ENCODE assay signal across 8 mouse cellular contexts in the genomic region with DNA sequence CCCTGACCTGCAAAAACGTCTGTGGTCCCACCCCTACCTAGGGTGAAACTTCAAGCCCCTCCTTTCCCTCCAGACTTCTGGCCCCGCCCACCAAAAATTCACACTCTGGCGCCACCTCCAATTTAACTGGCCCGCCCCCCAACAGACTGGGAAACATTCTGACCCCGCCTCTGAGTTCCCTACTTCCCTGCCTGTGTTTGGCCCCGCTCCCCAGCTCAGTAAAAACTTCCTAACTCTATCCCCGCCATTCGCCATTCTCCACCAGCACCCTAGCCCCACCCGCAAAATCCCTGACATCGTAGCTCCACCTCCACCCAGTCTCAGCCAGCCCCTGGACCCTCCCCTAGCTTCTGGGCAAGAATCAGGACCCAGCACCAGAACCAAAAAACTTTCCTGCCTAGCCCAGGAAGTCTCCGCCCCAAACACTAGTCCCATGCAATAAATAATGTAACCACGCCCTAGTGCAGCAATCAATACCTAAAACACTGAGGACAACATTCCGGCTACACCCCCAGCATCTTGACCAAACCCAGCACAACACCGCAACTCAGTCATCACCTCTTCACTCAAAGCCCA. TPM values are rescaled to one million over a fixed set of nuclear protein-coding genes. Genes with fewer than 3 reads are reported as not detected.
DNase-seq lines count a peak whose midpoint lies in the region; ATAC-seq and TF ChIP-seq lines count a peak whose summit lies in the region.

No protein-coding gene starts in this region.

- under 1% methylated on average over 14 of the region's 14 CpGs for WGBS in bone marrow, adult 2 months
- 3% methylated on average over 14 of the region's 14 CpGs for WGBS in heart, embryonic 11.5 days (ENCODE audit: insufficient replicate concordance)
- 1% methylated on average over 14 of the region's 14 CpGs for WGBS in kidney, embryonic 14.5 days
- WGBS in liver, postnatal 0 days (ENCODE audit: insufficient replicate concordance), result 2% methylated on average over 14 of the region's 14 CpGs
- 6% methylated on average over 14 of the region's 14 CpGs for WGBS in neural tube, embryonic 13.5 days

- H3K4me3 ChIP-seq in bone marrow, adult 2 months (replicated peaks; ENCODE audit: control insufficient read depth, low read depth, low read length), result peak overlapping the region; percentile 64
- peak overlapping the region; percentile 57 for H3K4me3 ChIP-seq in embryonic fibroblast, embryonic 13.5 days (ENCODE audit: insufficient read depth, low read length)
- peak overlapping the region; percentile 73 for H3K4me3 ChIP-seq in heart, embryonic 11.5 days (ENCODE audit: low read depth, low read length)
- peak overlapping the region; percentile 63 for H3K4me3 ChIP-seq in kidney, embryonic 14.5 days (ENCODE audit: low read length)
- H3K4me3 ChIP-seq in liver, postnatal 0 days (ENCODE audit: low read depth, low read length), result peak overlapping the region; percentile 70
- peak overlapping the region; percentile 58 for H3K4me3 ChIP-seq in neural tube, embryonic 13.5 days

- peak; percentile 79 for DNase-seq in liver, postnatal 0 days
- peak; percentile 38 to 60 for DNase-seq in thymus, adult 18-20 months

- H3K4me2 ChIP-seq in heart, embryonic 11.5 days, result peak overlapping the region; percentile 77
- peak overlapping the region; percentile 45 for H3K4me2 ChIP-seq in kidney, embryonic 14.5 days (replicated peaks; ENCODE audit: low read depth, low read length)
- peak overlapping the region; percentile 90 for H3K4me2 ChIP-seq in liver, postnatal 0 days (ENCODE audit: low read depth, low read length)
- peak overlapping the region; percentile 55 for H3K4me2 ChIP-seq in neural tube, embryonic 13.5 days

- H3K27me3 ChIP-seq in heart, embryonic 11.5 days (ENCODE audit: control insufficient read depth, insufficient read depth, low read length), result no peaks in the 10 kb centered on the region
- no peaks in the 10 kb centered on the region for H3K27me3 ChIP-seq in kidney, embryonic 14.5 days (ENCODE audit: control insufficient read depth, insufficient read depth, low read length)
- no peaks in the 10 kb centered on the region for H3K27me3 ChIP-seq in liver, postnatal 0 days (ENCODE audit: insufficient read depth, low read length)
- no peaks in the 10 kb centered on the region for H3K27me3 ChIP-seq in neural tube, embryonic 13.5 days

- no peaks in the 10 kb centered on the region for H3K4me1 ChIP-seq in bone marrow, adult 2 months (ENCODE audit: control insufficient read depth, insufficient read depth, low read length)
- H3K4me1 ChIP-seq in embryonic fibroblast, embryonic 13.5 days (ENCODE audit: control insufficient read depth, insufficient read depth, low read length), result no peaks in the 10 kb centered on the region
- H3K4me1 ChIP-seq in heart, embryonic 11.5 days (ENCODE audit: control insufficient read depth, insufficient read depth, low read length), result no peaks in the 10 kb centered on the region
- H3K4me1 ChIP-seq in kidney, embryonic 14.5 days (ENCODE audit: control insufficient read depth, insufficient read depth, low read length), result peaks cover 6% of the 10 kb centered on the region
- peaks cover 11% of the 10 kb centered on the region for H3K4me1 ChIP-seq in liver, postnatal 0 days (ENCODE audit: insufficient read depth)
- H3K4me1 ChIP-seq in neural tube, embryonic 13.5 days (replicated peaks), result peaks cover 14% of the 10 kb centered on the region

- peak overlapping the region; percentile 52 for H3K27ac ChIP-seq in bone marrow, adult 2 months (ENCODE audit: control insufficient read depth, insufficient read depth, low read depth, low read length, poor library complexity)
- peak overlapping the region; percentile 59 for H3K27ac ChIP-seq in embryonic fibroblast, embryonic 13.5 days (ENCODE audit: insufficient read depth, low read length)
- H3K27ac ChIP-seq in heart, embryonic 11.5 days (ENCODE audit: low read depth, low read length), result peak overlapping the region; percentile 97
- peak overlapping the region; percentile 52; the same call in 1 of the 2 replicates for H3K27ac ChIP-seq in kidney, embryonic 14.5 days (ENCODE audit: low read depth, low read length)
- peak overlapping the region; percentile 87 for H3K27ac ChIP-seq in liver, postnatal 0 days (ENCODE audit: low read depth)
- H3K27ac ChIP-seq in neural tube, embryonic 13.5 days (replicated peaks), result peak overlapping the region; percentile 38

- H3K9me3 ChIP-seq in heart, embryonic 11.5 days (replicated peaks; ENCODE audit: control insufficient read depth, low read length), result no peaks in the 10 kb centered on the region
- no peaks in the 10 kb centered on the region for H3K9me3 ChIP-seq in kidney, embryonic 14.5 days (ENCODE audit: control insufficient read depth, low read length)
- H3K9me3 ChIP-seq in liver, postnatal 0 days (ENCODE audit: low read length), result no peaks in the 10 kb centered on the region
- H3K9me3 ChIP-seq in neural tube, embryonic 13.5 days, result no peaks in the 10 kb centered on the region

- no peak for TF ChIP-seq EP300 in liver, postnatal 0 days (IDR thresholded peaks at IDR 0.05; ENCODE audit: low read depth)

- peaks cover 14% of the 10 kb centered on the region for H3K36me3 ChIP-seq in heart, embryonic 11.5 days (ENCODE audit: control insufficient read depth, insufficient read depth, low read length)
- peaks cover 37% of the 10 kb centered on the region for H3K36me3 ChIP-seq in kidney, embryonic 14.5 days (ENCODE audit: control insufficient read depth, insufficient read depth, low read length)
- H3K36me3 ChIP-seq in liver, postnatal 0 days (replicated peaks; ENCODE audit: insufficient read depth, low read length), result peaks cover 38% of the 10 kb centered on the region
- H3K36me3 ChIP-seq in neural tube, embryonic 13.5 days, result peaks cover 36% of the 10 kb centered on the region

- peak; percentile 25 for ATAC-seq in CD4-positive, CD25-positive, alpha-beta regulatory T cell, adult 4 months
- ATAC-seq in heart, embryonic 11.5 days (replicated peaks; ENCODE audit: insufficient number of reproducible peaks, low FRiP score, low TSS enrichment), result peak; percentile 39
- ATAC-seq in kidney, embryonic 14.5 days (ENCODE audit: low FRiP score, low TSS enrichment), result peak; percentile 69
- ATAC-seq in liver, postnatal 0 days, result peak; percentile 28
- ATAC-seq in neural tube, embryonic 13.5 days (ENCODE audit: low read depth), result peak; percentile 51

- no peak for TF ChIP-seq CTCF in bone marrow, adult 2 months (IDR thresholded peaks at IDR 0.05; ENCODE audit: control insufficient read depth, insufficient read depth, low read length)
- no peak for TF ChIP-seq CTCF in embryonic fibroblast, embryonic 13.5 days (IDR thresholded peaks at IDR 0.05; ENCODE audit: borderline replicate concordance, insufficient read depth, low read length)
- no peak for TF ChIP-seq CTCF in liver, postnatal 0 days (IDR thresholded peaks at IDR 0.05; ENCODE audit: low read depth)

- no peak for TF ChIP-seq POLR2A in bone marrow, adult 2 months (IDR thresholded peaks at IDR 0.05; ENCODE audit: borderline replicate concordance, control insufficient read depth, low read depth, low read length)
- TF ChIP-seq POLR2A in embryonic fibroblast, embryonic 13.5 days (IDR thresholded peaks at IDR 0.05; ENCODE audit: low read depth, low read length), result no peak; the same call in 1 of the 2 replicates

- peak overlapping the region; percentile 56; the same call in 1 of the 2 replicates for H3K9ac ChIP-seq in heart, embryonic 11.5 days (ENCODE audit: low read depth, low read length)
- no peak overlapping the region; the same call in 1 of the 2 replicates for H3K9ac ChIP-seq in kidney, embryonic 14.5 days (ENCODE audit: low read depth, low read length)
- H3K9ac ChIP-seq in liver, postnatal 0 days (replicated peaks), result peak overlapping the region; percentile 52
- peak overlapping the region; percentile 45; the same call in 1 of the 2 replicates for H3K9ac ChIP-seq in neural tube, embryonic 13.5 days

RNA-seq across cellular contexts. Expression of a gene that starts 1.1 kb away (rescaled TPM):
- 10 to 100 TPM in 1 of 2 experiments, 1 to 10 TPM in 1; 7.6 to 13.1 TPM for polyA plus RNA-seq in CD4-positive, CD25-positive, alpha-beta regulatory T cell, adult 4 months (2017; shearing (Covaris generic))
- polyA plus RNA-seq in bone marrow, adult 2 months (2011; ENCODE audit: insufficient read depth, insufficient read length, low replicate concordance, missing spikeins), result 108 and 194 TPM in 2 replicates
- 66.0 and 70.9 TPM in 2 replicates for polyA plus RNA-seq in embryonic fibroblast, embryonic 13.5 days (2011; ENCODE audit: insufficient read length, low read depth, missing spikeins)
- polyA plus RNA-seq in heart, embryonic 11.5 days (2014; fragmentation: Nextera tagmentation; extraction: Ambion mirVana), result 11.3 and 16.4 TPM in 2 replicates
- 24.6 and 28.3 TPM in 2 replicates for polyA plus RNA-seq in kidney, embryonic 14.5 days (2014; fragmentation: Nextera tagmentation; extraction: Ambion mirVana)
- polyA plus RNA-seq in liver, postnatal 0 days (2015; fragmentation: Nextera tagmentation; extraction: Ambion mirVana), result 5.7 and 8.8 TPM in 2 replicates
- 31.2 and 35.4 TPM in 2 replicates for polyA plus RNA-seq in neural tube, embryonic 13.5 days (2015; fragmentation: Nextera tagmentation; extraction: Ambion mirVana)

RNA-seq across cellular contexts. Expression of a gene that starts 12.1 kb away (rescaled TPM):
- 1 to 10 TPM; 1.0 to 2.3 TPM for polyA plus RNA-seq in CD4-positive, CD25-positive, alpha-beta regulatory T cell, adult 4 months (2017; shearing (Covaris generic))
- polyA plus RNA-seq in bone marrow, adult 2 months (2011; ENCODE audit: insufficient read depth, insufficient read length, low replicate concordance, missing spikeins), result 19.8 and 23.6 TPM in 2 replicates
- 11.1 and 11.6 TPM in 2 replicates for polyA plus RNA-seq in embryonic fibroblast, embryonic 13.5 days (2011; ENCODE audit: insufficient read length, low read depth, missing spikeins)
- 6.6 and 6.7 TPM in 2 replicates for polyA plus RNA-seq in heart, embryonic 11.5 days (2014; fragmentation: Nextera tagmentation; extraction: Ambion mirVana)
- polyA plus RNA-seq in kidney, embryonic 14.5 days (2014; fragmentation: Nextera tagmentation; extraction: Ambion mirVana), result 19.3 and 19.8 TPM in 2 replicates
- 7.5 and 8.4 TPM in 2 replicates for polyA plus RNA-seq in liver, postnatal 0 days (2015; fragmentation: Nextera tagmentation; extraction: Ambion mirVana)
- polyA plus RNA-seq in neural tube, embryonic 13.5 days (2015; fragmentation: Nextera tagmentation; extraction: Ambion mirVana), result 30.0 and 39.3 TPM in 2 replicates

RNA-seq across cellular contexts. Expression of a gene that starts 22.7 kb away (rescaled TPM):
- 1 to 10 TPM in 1 of 2 experiments, not detected in 1; 1.2 TPM for polyA plus RNA-seq in CD4-positive, CD25-positive, alpha-beta regulatory T cell, adult 4 months (2017; shearing (Covaris generic))
- polyA plus RNA-seq in bone marrow, adult 2 months (2011; ENCODE audit: insufficient read depth, insufficient read length, low replicate concordance, missing spikeins), result 4.4 and 9.2 TPM in 2 replicates
- polyA plus RNA-seq in embryonic fibroblast, embryonic 13.5 days (2011; ENCODE audit: insufficient read length, low read depth, missing spikeins), result 15.8 and 19.9 TPM in 2 replicates
- polyA plus RNA-seq in heart, embryonic 11.5 days (2014; fragmentation: Nextera tagmentation; extraction: Ambion mirVana), result 3.7 and 6.0 TPM in 2 replicates
- polyA plus RNA-seq in kidney, embryonic 14.5 days (2014; fragmentation: Nextera tagmentation; extraction: Ambion mirVana), result 8.6 and 13.8 TPM in 2 replicates
- polyA plus RNA-seq in liver, postnatal 0 days (2015; fragmentation: Nextera tagmentation; extraction: Ambion mirVana), result 3.7 and 4.1 TPM in 2 replicates
- 22.4 and 22.8 TPM in 2 replicates for polyA plus RNA-seq in neural tube, embryonic 13.5 days (2015; fragmentation: Nextera tagmentation; extraction: Ambion mirVana)

RNA-seq across cellular contexts. Expression of a gene that starts 26.2 kb away (rescaled TPM):
- not detected for polyA plus RNA-seq in CD4-positive, CD25-positive, alpha-beta regulatory T cell, adult 4 months (2017; shearing (Covaris generic))
- 9.0 and 17.2 TPM in 2 replicates for polyA plus RNA-seq in bone marrow, adult 2 months (2011; ENCODE audit: insufficient read depth, insufficient read length, low replicate concordance, missing spikeins)
- polyA plus RNA-seq in embryonic fibroblast, embryonic 13.5 days (2011; ENCODE audit: insufficient read length, low read depth, missing spikeins), result 0.60 and 5.3 TPM in 2 replicates
- 0.74 and 1.5 TPM in 2 replicates for polyA plus RNA-seq in heart, embryonic 11.5 days (2014; fragmentation: Nextera tagmentation; extraction: Ambion mirVana)
- polyA plus RNA-seq in kidney, embryonic 14.5 days (2014; fragmentation: Nextera tagmentation; extraction: Ambion mirVana), result 1.2 and 1.8 TPM in 2 replicates
- polyA plus RNA-seq in liver, postnatal 0 days (2015; fragmentation: Nextera tagmentation; extraction: Ambion mirVana), result 5.5 and 6.9 TPM in 2 replicates
- polyA plus RNA-seq in neural tube, embryonic 13.5 days (2015; fragmentation: Nextera tagmentation; extraction: Ambion mirVana), result 2.3 and 2.8 TPM in 2 replicates

RNA-seq across cellular contexts. Expression of a gene that starts 41.6 kb away (rescaled TPM):
- polyA plus RNA-seq in CD4-positive, CD25-positive, alpha-beta regulatory T cell, adult 4 months (2017; shearing (Covaris generic)), result under 1 TPM in 1 of 2 experiments, not detected in 1; 0.15 TPM
- polyA plus RNA-seq in bone marrow, adult 2 months (2011; ENCODE audit: insufficient read depth, insufficient read length, low replicate concordance, missing spikeins), result 4.2 TPM in 2 replicates
- polyA plus RNA-seq in embryonic fibroblast, embryonic 13.5 days (2011; ENCODE audit: insufficient read length, low read depth, missing spikeins), result 0.19 TPM in 1 of 2 replicates, not detected in the other
- 0.21 and 0.34 TPM in 2 replicates for polyA plus RNA-seq in heart, embryonic 11.5 days (2014; fragmentation: Nextera tagmentation; extraction: Ambion mirVana)
- 0.05 and 0.09 TPM in 2 replicates for polyA plus RNA-seq in kidney, embryonic 14.5 days (2014; fragmentation: Nextera tagmentation; extraction: Ambion mirVana)
- 0.92 and 1.2 TPM in 2 replicates for polyA plus RNA-seq in liver, postnatal 0 days (2015; fragmentation: Nextera tagmentation; extraction: Ambion mirVana)
- polyA plus RNA-seq in neural tube, embryonic 13.5 days (2015; fragmentation: Nextera tagmentation; extraction: Ambion mirVana), result 0.15 TPM in 1 of 2 replicates, not detected in the other

Comparison
In these comparisons a context has a peak if more than half of its experiments do, and no peak if none do; other contexts are left out.
1. Peak in every context shown above with its lines: DNase-seq, ATAC-seq, H3K4me3 ChIP-seq and H3K27ac ChIP-seq.
2. H3K27ac ChIP-seq: peak in every context shown above with its lines; median percentile 97 in heart, embryonic 11.5 days; 87 in liver, postnatal 0 days; 59 in embryonic fibroblast, embryonic 13.5 days; 52 in bone marrow, adult 2 months; 52 in kidney, embryonic 14.5 days; 38 in neural tube, embryonic 13.5 days.